Mouse (Mus musculus): ENCODE data around the gene Rep15. TPM values are rescaled to one million over a fixed set of nuclear protein-coding genes. Genes with fewer than 3 reads are reported as not detected.

The Rep15 gene
- not detected for polyA plus RNA-seq (2017; shearing (Covaris generic))

GRCm38 (mm10) chr6:147032303-147032925, at the start of gene Rep15:
TSS of gene Rep15 (plus strand) at chr6:147032584.

GRCm38 (mm10) chr6:147042291-147043290, 10.2 kb downstream of the Rep15 start, which contains the start of gene Mrps35:
TSS of gene Mrps35 (plus strand) at chr6:147042764.

Other genes starting within 250 kb of the Rep15 start
- 0.17 TPM for gene Arntl2, start 236.5 kb upstream of the Rep15 start, polyA plus RNA-seq (2017; shearing (Covaris generic))
- not detected for gene Smco2, start 182.5 kb upstream of the Rep15 start, polyA plus RNA-seq (2017; shearing (Covaris generic))
- gene Ppfibp1, start 144.1 kb upstream of the Rep15 start, polyA plus RNA-seq (2017; shearing (Covaris generic)) = 16.1 TPM
- gene 1700034J05Rik, start 78.2 kb upstream of the Rep15 start, polyA plus RNA-seq (2017; shearing (Covaris generic)) = not detected
- gene Mrps35, start 10.2 kb downstream of the Rep15 start, polyA plus RNA-seq (2017; shearing (Covaris generic)) = 94.1 TPM
- gene Mansc4, start 54.4 kb downstream of the Rep15 start, polyA plus RNA-seq (2017; shearing (Covaris generic)) = not detected
- gene Klhl42, start 58.8 kb downstream of the Rep15 start, polyA plus RNA-seq (2017; shearing (Covaris generic)) = 10.6 TPM
- not detected for gene Pthlh, start 231.6 kb downstream of the Rep15 start, polyA plus RNA-seq (2017; shearing (Covaris generic))

Measured in inflammation-experienced regulatory T-cells, adult 16 weeks (primary cell).